In genomic region chr17:25634070-25634469, GRCm38 (mm10) we compare ENCODE assay signal across 12 mouse cellular contexts. TPM values are rescaled to one million over a fixed set of nuclear protein-coding genes. Genes with fewer than 3 reads are reported as not detected.
A peak's percentile ranks its signal among the peaks of the same experiment; 100 is the strongest.
DNase-seq lines count a peak whose midpoint lies in the region; ATAC-seq lines count a peak whose summit lies in the region.
"Had no signal": no experiment of that assay in that cellular context is flagged by ENCODE, and none has a peak within 500 bp of the region (broad histone marks: within the 10 kb centered on the region; RNA-seq: fewer than 3 reads in every experiment).

No protein-coding gene starts in this region.

- no peaks in the 10 kb centered on the region for H3K9me3 ChIP-seq in embryonic facial prominence, embryonic 10.5 days
- H3K9me3 ChIP-seq in hindbrain, embryonic 11.5 days (ENCODE audit: control insufficient read depth, low read length): no peaks in the 10 kb centered on the region
- no peaks in the 10 kb centered on the region for H3K9me3 ChIP-seq in kidney, embryonic 15.5 days (replicated peaks)

- no peak overlapping the region for H3K4me2 ChIP-seq in hindbrain, embryonic 11.5 days (replicated peaks; ENCODE audit: low read depth, low read length)
- no peak overlapping the region for H3K4me2 ChIP-seq in kidney, embryonic 15.5 days

- no peak overlapping the region for H3K9ac ChIP-seq in hindbrain, embryonic 11.5 days (ENCODE audit: low read depth, low read length)
- no peak overlapping the region for H3K9ac ChIP-seq in kidney, embryonic 15.5 days

- intact Hi-C loops in heart, postnatal 25 days (cut with DNase I): no loop called here

- no peak for ATAC-seq in hindbrain, embryonic 11.5 days (ENCODE audit: low FRiP score)
- ATAC-seq in megakaryocyte, adult 5-6 weeks (ENCODE audit: poor library complexity, severe bottlenecking): no peak
- ATAC-seq in kidney, embryonic 15.5 days (replicated peaks; ENCODE audit: low FRiP score): no peak

- H3K36me3 ChIP-seq in embryonic facial prominence, embryonic 10.5 days (replicated peaks): peaks cover 54% of the 10 kb centered on the region
- H3K36me3 ChIP-seq in hindbrain, embryonic 11.5 days (ENCODE audit: control insufficient read depth, insufficient read depth, low read length): no peaks in the 10 kb centered on the region
- peaks cover 19% of the 10 kb centered on the region; the same call in 1 of the 2 replicates for H3K36me3 ChIP-seq in kidney, embryonic 15.5 days

- 94% methylated on average over 10 of the region's 10 CpGs for WGBS in embryonic facial prominence, embryonic 10.5 days
- WGBS in hindbrain, embryonic 11.5 days: 88% methylated on average over 10 of the region's 10 CpGs
- 82% methylated on average over 10 of the region's 10 CpGs for WGBS in kidney, embryonic 15.5 days

- peak overlapping the region; percentile 79 for H3K27ac ChIP-seq in embryonic facial prominence, embryonic 10.5 days (replicated peaks)
- peak overlapping the region; percentile 72; the same call in 1 of the 2 replicates for H3K27ac ChIP-seq in hindbrain, embryonic 11.5 days (ENCODE audit: low read depth, low read length)
- no peak overlapping the region for H3K27ac ChIP-seq in kidney, embryonic 15.5 days

- peak; percentile 40 to 43 for DNase-seq in heart, adult 18-20 months
- no peak for DNase-seq in heart, postnatal 25 days (ENCODE audit: low spot score)
- DNase-seq in Muller cell, postnatal 12 days (ENCODE audit: inconsistent ontology term): peak; percentile 31
- no peak for DNase-seq in embryonic facial prominence, embryonic 10.5 days (ENCODE audit: low spot score)
- DNase-seq in hindbrain, embryonic 11.5 days (ENCODE audit: low spot score): no peak
- no peak for DNase-seq in spleen, adult 18-20 months
- DNase-seq: kidney, adult 8-10 months; retina, postnatal 1 day had no signal

- peaks cover 42% of the 10 kb centered on the region for H3K4me1 ChIP-seq in embryonic facial prominence, embryonic 10.5 days
- peaks cover 7% of the 10 kb centered on the region; the same call in 1 of the 2 replicates for H3K4me1 ChIP-seq in hindbrain, embryonic 11.5 days (replicated peaks; ENCODE audit: control insufficient read depth, insufficient read depth, low read length)
- peaks cover 15% of the 10 kb centered on the region for H3K4me1 ChIP-seq in kidney, embryonic 15.5 days

- H3K4me3 ChIP-seq in embryonic facial prominence, embryonic 10.5 days: no peak overlapping the region
- H3K4me3 ChIP-seq in hindbrain, embryonic 11.5 days (ENCODE audit: low read depth, low read length): no peak overlapping the region
- H3K4me3 ChIP-seq in kidney, embryonic 15.5 days (replicated peaks): no peak overlapping the region
- H3K4me3 ChIP-seq: erythroblast, embryonic 14.5 days had no signal

- H3K27me3 ChIP-seq in embryonic facial prominence, embryonic 10.5 days (replicated peaks; ENCODE audit: low read depth, poor library complexity, severe bottlenecking): no peaks in the 10 kb centered on the region
- no peaks in the 10 kb centered on the region for H3K27me3 ChIP-seq in hindbrain, embryonic 11.5 days (ENCODE audit: control insufficient read depth, insufficient read depth, low read length)
- no peaks in the 10 kb centered on the region for H3K27me3 ChIP-seq in kidney, embryonic 15.5 days
- H3K27me3 ChIP-seq: CH12.LX had no signal

RNA-seq across cellular contexts. Expression of gene Lmf1, which starts 55.2 kb away (rescaled TPM):
- 10 to 100 TPM; 29.8 to 31.8 TPM for total RNA-seq in heart, adult 18-20 months (2021)
- total RNA-seq in heart, postnatal 25 days (2021): 10 to 100 TPM; 31.7 to 34.3 TPM
- 26.3 and 26.6 TPM in 2 replicates for polyA plus RNA-seq in embryonic facial prominence, embryonic 10.5 days (2016; fragmentation: Nextera tagmentation; extraction: Ambion mirVana)
- polyA plus RNA-seq in hindbrain, embryonic 11.5 days (2014; fragmentation: Nextera tagmentation; extraction: Ambion mirVana): 23.1 and 26.9 TPM in 2 replicates
- 37.8 and 38.4 TPM in 2 replicates for total RNA-seq in megakaryocyte, adult 5-6 weeks (2015)
- total RNA-seq in megakaryocyte, adult 5-6 weeks (2017): 16.7 and 17.0 TPM in 2 replicates
- polyA plus RNA-seq in kidney, embryonic 15.5 days (2015; fragmentation: Nextera tagmentation; extraction: Ambion mirVana): 30.9 and 32.1 TPM in 2 replicates

Comparison
In these comparisons a context has a peak if more than half of its experiments do, and no peak if none do; other contexts are left out.
1. DNase-seq: peak in heart, adult 18-20 months (2 of 2) and Muller cell, postnatal 12 days (single experiment); none in heart, postnatal 25 days (single experiment), embryonic facial prominence, embryonic 10.5 days (single experiment), hindbrain, embryonic 11.5 days (single experiment) and spleen, adult 18-20 months (0 of 2).